Mouse (Mus musculus) heart, postnatal 10 days (tissue): ENCODE measurements around the gene Cdh26. TPM values are rescaled to one million over a fixed set of nuclear protein-coding genes. Genes with fewer than 3 reads are reported as not detected.

Experiments used
- DNase-seq, 2 experiments: peaks; one replicate each; pipeline ENCODE4 v3.0.0; 2021
- intact Hi-C: fragments of 180-260 bp; cut with DNase I; formaldehyde crosslinking; loops from one replicate; pipeline ENCODE4 v1.15.1; 2025
- total RNA-seq, 2 experiments: library from RNA; stranded (reverse); gene quantifications; 2 replicates each; pipeline ENCODE4 v1.2.3; 2021

The Cdh26 gene
- total RNA-seq = under 1 TPM; 0.32 to 0.60 TPM

DNA sequence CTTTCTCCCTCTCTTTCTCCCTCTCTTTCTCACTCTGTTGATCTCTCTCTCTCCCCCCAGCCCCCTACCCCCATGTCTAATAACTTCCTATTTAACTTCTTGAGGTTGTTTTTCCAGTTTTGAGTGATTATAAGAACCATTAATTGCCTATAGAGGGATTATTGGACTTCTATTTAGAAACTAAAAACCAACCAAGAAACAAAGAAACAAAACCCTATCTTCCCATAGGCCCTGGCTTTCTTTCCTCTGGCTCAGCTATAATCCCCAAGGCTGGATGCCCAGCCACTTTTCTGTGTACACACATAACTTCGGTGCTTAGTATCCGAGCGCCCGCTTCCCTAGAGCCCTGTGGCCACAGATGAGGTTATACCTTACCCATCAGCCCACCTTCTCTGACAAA lies at the start of gene Cdh26:
Gene Cdh26, plus strand, starts transcription at position 301 of the 400 bp plus-strand sequence.
- intact Hi-C loops = no loop called here
- no peak for DNase-seq

DNA sequence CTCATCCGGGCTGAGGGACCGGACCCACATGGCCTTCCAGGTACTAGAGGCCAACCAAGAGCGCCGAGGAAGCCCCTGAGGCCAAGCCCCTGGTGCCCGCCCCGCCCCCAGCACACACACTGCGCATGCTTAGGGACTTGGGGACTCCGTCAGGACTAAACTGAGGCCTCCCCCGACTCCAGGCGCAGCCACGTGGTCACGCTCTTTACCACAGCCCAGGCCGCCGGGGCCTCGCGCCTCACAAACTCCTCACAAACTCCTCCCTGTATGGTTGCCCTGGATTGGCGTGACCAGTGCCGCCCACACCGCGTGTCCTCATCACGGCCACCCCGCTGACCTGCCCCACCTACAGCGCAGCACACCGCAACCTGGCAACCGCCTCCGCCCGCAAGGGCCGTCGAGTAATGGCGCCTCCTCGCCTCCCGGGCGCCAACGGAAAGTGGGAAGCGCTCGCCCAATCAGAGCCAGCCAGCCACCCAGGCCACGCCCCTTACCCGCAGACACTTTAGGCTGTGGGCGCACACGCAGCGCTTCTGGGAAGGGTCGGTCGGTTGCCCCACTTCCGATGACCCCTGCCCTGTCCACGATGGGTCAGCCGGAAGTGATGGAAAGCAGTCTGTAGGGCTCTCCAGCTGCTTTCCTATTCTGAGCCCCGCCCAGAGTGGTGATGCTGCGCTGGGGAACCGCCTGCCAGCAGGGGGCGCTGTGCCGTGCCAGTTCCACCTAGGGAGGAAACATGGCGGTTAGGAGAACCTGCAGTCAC lies 23.1 kb upstream of the Cdh26 start, which contains the start of gene Sycp2:
Gene Sycp2, minus strand, starts transcription at position 633 of the 763 bp plus-strand sequence.
- no peak for DNase-seq
- intact Hi-C loops = no loop called here

DNA sequence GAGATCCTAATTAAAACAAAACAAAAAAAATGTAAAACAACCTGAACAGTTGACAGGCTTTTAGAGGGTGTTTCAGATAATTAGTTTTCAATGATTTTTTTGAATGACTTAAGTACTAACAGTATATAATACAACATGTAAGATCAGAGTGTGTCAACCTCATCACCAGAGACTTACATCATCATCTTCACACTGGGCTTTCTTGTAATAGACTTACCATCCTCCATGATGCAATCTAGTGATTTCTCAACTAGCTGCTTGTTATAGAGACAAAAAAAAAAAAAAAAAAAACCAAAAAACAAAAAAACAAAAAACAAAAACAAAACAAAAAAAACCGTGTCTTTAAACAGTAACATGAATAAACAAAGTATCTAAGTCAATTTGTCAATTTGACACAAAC lies 21.3 kb upstream of the Cdh26 start:
- intact Hi-C loops = no loop called here
- no peak for DNase-seq

DNA sequence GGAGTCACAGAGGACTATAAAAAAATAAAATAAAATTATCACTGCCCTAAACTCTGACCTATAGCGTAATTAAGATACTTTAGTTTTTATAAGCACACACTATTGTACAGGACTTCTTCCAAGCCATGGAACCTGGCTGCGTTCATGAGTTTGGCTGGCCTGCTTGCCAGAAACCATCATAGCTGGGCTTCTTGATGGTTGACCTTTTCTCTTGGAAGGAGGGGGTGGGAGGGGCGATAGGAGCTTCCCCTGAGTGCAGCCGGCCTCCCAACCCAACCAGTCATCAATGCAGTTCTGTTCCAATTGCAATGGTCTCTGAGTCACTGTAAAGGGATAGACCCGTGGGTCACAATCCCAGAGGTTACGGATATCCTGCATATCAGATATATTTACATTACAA lies 20.0 kb upstream of the Cdh26 start:
- DNase-seq = no peak
- intact Hi-C loops = no loop called here

DNA sequence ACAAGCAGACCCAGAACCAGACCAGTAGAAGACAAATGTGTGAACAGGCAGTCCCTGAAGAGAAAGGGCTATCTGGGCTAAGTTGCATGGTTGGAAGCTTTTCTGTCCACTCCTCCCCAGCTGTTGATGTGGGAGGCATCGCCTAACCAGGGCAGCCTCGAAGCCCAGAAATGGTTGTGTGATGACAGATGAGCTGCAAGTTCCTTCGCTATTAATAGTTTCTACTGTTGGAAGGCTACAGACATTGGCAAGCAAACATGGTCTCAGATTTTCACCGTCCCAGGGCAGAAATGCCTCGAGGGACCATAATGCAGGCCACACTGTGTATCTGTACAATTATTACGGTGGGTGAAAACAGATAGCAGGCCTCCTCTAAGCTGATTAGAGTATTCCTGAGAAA lies 17.7 kb upstream of the Cdh26 start:
- DNase-seq = peak; percentile 82 to 86
- intact Hi-C loops = no loop called here

DNA sequence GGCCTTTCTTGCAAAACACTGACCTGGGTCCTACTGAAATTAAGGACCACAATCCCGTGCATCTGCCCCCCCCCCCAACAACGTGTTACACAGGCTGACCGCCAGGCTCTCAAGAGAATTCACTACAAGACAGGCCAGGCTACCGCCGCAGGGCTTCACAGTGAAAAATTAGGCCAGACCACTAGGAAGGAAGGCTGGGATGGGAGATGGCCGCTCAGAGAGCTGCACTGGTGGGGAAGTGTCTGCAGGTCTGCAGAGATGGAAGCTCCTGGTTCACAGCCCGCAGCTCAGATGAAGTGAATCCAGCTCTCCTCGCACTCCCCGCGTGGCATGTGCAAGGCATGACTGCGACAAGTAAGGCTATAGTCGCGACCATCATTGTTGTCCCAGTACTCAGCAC lies 17.2 kb upstream of the Cdh26 start:
- intact Hi-C loops = no loop called here
- DNase-seq = peak in 1 of 2 experiments; percentile 48

DNA sequence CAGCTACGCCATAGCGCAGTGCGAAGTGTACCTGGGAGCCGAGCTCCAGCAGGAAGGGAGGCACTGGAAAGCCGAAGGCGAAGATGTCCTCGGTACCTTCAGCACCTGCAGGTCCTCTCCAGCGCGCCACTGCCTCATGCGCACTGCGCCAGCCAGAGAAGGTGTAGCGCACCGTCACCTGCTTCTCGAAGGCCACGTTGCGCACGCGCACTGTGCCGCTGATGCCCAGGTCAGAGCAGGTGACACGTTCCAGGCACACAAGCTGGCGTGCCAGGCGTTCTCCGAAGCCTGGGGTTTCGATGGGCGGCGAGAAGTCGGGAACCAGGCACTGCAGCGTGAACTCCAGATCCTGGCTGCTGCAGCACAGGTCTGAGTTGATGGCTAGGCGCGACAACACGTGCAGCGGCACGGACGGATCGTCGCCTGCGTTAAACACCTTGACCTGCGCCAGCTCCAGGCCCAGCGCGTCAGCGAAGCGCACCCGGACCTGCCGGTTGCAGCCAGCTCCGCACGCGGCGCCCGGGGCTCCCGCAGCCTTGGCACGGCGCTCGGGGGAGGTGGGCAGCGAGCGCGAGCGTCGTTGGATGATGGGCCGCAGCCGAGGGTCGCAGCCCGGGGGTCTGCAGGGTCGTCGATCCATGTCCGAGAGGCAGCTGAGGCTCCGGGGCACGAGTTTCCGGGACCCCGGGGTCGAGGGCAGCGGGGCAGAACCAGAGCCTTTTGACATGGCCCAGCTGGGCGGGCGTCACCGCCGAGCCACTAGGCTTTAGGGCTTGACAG lies 16.7 kb upstream of the Cdh26 start:
- intact Hi-C loops = no loop called here

DNA sequence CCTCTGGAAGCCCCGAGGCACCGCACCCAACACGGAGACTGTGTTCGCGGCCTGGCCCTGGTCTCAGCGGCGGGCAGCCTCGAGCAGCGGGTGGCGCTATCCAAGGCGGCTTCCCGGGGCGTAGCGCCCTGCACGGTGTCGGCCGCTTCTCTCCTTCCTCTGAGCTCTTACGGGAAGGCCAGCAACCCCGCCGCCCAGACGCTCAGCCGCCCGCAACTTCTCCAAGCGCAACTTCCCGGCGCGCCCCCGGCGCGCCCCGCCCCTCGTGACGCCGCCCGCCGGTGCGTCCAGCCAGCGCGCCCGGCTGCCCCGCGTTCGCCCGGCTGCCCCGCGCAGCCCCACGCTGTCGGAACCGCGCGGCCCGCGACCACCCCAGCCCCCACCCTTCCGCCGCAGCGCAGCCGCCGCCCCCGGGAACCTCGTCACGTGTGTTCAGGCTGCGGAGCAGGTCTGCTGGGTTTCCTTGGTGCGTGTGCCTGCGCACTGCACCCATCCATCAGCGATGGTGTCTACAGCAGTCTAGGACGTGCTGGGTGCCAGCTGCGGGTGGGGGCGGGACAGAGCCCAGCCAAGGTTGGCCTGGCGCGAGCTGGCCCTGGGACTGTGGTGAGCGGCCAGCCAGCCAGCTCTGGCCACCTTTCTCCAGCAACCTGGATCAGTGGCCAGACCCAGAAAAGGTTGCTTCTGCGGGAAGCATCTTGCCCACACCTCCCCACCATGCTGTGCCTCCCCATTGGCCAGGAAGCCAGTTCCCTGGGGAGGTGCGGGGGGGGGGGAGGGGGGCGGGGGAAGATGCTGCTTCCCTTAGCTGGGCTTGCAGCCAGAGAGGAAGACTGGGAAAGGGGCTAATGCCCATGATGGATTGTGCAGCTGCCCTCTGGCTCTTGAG lies 15.8 kb upstream of the Cdh26 start, which contains the start of the genes Ppp1r3d and Fam217b:
Gene Ppp1r3d, minus strand, starts transcription at position 212 of the 889 bp plus-strand sequence.
Gene Fam217b, plus strand, starts transcription at position 264 of the 889 bp plus-strand sequence.
- peak; percentile 65 to 70 for DNase-seq
- intact Hi-C loops = no loop called here

More for the DNA sequence above, 16.7 kb upstream of the Cdh26 start:
- peak; percentile 69 to 70 for DNase-seq

DNA sequence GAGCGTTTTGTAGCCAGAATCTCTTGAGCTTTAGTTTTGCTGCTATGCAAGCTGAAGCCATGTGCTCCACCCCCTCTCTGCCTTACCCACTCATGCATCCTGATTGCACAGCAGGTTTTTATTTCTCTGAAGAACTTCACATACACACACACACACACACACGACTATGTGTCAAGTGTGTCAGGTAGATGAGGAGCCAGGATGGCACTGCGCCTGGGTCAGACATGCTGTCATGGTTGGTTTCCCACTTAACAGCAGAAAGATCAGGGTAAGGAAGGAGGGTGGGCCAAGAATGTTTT lies 15.2 kb upstream of the Cdh26 start:
- no peak for DNase-seq
- intact Hi-C loops = no loop called here

DNA sequence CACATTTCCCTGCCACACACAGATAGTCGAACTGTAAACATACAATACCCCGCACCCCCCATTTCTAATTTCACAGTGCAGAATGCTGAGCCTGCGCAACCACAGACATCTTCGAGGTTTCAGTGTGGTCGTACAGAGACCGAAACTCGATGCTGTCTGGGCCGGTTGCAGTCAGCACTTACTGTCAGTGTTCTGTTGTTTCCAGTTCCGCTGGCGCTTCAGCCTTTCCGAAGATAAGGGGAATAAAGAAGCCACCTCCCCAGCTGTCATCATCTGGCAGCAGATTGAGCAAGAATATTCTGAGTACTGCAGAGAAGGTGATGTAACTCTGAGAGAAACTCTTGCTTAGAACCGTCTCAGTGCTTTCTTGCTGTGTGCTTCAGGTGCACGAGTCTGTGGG lies 13.9 kb upstream of the Cdh26 start:
- DNase-seq = peak; percentile 46 to 55
- intact Hi-C loops = no loop called here

DNA sequence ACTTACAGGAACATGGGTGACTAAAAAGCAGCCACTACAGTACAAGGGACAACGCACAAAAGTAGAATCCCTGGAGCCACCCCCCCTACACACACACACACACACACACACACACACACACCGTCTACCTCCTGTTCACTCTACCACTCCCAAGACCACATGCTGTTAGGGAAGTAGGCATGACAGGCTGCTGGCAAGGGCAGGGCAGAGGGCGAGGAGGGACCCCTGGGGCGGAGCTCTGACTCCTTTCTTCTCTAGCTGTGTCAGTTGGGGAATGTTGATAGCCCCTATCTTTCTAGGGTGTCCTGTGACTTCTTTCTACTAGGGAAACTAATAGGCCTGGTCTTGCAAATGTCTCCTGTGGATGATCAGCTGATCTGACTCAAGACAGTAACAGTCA lies 13.4 kb upstream of the Cdh26 start:
- DNase-seq = peak in 1 of 2 experiments; percentile 40
- intact Hi-C loops = no loop called here

DNA sequence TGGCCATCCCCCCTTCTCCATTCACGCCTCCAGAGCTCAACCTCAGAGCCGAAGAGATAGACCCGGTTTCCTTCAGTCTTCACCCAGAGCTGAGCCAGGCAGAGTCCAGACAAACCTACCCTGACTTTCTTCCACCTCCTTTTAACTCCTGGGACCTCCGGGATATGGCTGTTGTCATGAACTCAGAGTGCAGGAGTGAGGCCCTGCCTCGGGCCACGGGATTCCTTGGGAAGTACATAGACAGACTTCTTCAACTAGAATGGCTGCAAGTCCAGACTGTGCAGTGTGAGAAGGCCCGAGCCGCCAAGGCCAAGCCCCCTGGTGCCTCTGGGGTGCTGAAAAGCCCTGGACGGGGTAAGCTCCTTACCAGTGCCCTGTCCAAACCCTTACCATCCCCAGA lies 9.8 kb upstream of the Cdh26 start:
- intact Hi-C loops = no loop called here
- no peak for DNase-seq

DNA sequence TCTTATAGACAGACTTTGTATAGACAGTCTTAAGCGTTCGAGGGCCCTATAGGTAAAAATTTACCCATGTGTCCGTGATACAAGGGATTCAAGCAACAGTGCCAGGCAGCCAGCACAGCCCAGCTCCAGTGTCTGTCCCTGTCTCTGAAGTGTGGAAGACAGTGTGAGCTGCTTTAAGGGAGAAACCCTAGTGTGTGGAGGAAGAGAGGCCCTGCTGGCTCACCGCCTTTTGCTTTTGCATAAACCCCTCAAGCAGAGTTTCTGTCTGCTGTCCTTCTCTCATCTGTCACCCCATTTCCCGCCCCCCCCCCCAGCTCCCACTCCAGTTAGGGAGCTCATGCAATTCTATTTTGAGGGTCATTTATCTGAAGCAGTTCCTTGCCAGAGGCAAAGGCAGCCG lies 8.7 kb upstream of the Cdh26 start:
- intact Hi-C loops = no loop called here
- no peak for DNase-seq

DNA sequence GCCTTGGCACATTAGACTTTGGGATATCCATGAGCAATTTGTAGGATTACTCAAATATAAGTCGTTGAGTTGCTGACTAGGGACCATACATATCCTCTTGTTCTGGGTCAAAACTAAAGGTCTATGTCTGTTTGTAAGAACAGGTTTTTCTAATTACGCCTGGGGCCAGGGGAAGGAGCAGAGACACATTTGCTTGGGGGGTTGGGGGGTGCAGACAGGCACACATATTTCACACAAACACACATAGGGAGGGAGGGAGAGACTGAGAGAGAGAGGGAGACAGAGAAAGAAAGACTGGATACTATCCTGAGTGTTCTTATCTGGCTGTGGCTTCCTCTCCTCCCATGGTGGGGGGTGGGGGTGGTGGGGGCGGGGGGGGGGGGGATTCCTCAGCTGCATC lies 8.1 kb upstream of the Cdh26 start:
- no peak for DNase-seq
- intact Hi-C loops = no loop called here

DNA sequence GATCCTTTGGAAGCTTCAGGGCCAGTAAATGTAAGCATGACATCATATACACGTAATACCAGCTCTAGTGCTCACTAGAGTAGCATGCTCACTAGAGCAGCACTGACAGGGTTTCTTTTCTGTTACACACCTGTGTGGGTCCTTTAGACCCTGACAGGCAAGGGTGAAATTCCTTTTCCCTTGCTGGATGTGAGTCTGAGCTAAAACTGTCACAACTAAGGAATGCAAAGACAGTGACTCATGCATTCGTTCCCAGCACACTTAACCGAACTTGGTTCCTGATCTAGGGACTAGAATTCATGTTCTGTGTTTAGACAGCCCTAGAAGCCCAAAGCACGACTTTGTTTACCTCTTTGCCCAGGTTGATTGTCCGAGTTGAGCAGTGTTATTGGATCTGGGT lies 7.1 kb upstream of the Cdh26 start:
- intact Hi-C loops = no loop called here

DNA sequence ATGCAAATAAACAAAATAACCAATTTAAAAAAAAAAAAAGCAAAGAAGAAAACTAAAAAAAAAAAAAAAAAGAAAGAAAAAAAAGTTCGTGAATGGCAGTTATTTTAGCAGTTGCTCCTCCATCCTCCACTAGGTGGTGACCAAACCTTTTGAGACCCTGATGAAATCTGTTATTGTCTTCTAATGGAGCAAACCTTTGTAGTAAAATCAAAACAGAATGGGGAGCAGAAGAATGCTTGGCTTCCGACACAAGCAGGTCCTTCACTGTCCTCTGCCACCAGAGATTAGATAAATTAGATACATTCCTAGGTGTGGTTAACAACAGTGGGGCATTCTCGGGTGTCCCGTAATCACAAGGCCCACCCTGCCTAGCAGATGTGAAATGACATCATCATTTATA lies 4.1 kb upstream of the Cdh26 start:
- intact Hi-C loops = loop anchor here (1.0 to 5.0 kb wide), 5 partner anchors 66 to 239 kb away; no protein-coding TSS in a partner anchor
- peak; percentile 42 to 65 for DNase-seq

More for the DNA sequence above, 7.1 kb upstream of the Cdh26 start:
- DNase-seq = no peak

DNA sequence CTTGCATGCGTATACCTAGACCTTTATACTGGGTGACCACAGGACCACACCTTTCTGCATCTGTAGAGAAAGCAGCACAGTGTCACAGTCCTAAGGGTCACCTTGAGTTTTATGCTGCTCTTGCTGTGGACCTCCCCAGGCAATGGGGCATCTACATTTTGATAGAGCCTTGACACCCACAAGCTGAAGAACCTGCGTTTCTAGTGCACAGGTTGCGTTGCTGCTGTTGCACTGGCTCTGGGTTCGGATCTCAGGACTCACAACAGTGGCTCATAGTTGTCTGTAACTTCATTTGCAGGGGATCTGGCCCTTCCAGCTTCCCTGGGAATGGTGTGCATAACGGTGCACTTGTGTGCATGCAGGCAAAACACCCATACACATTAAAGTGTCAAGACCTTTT lies 3.1 kb upstream of the Cdh26 start:
- intact Hi-C loops = loop anchor here (2.0 to 5.0 kb wide), 4 partner anchors 65 to 150 kb away; no protein-coding TSS in a partner anchor
- no peak for DNase-seq

DNA sequence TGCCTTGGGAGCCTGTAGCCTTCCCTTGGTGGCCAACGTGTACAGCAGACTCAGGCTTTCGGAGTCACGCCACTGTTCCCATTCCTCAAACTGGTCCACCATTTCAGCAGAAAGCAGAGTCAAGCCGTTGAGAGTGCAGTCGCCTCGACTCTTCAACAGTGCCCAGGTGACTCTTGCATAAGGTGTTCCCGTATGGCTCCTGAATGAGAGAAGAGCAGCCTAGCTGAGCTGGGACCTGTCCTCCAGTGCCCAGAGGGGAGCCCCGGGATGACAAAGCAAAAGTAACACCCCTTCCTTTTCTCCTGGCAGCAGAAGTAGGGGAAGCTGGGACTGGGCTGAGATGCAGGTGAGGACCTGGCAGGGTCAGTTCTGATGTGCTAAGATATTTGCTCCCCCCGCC lies 2.1 kb upstream of the Cdh26 start:
- no peak for DNase-seq
- intact Hi-C loops = loop anchor here (5.0 kb wide), 3 partner anchors 64 to 149 kb away; no protein-coding TSS in a partner anchor

DNA sequence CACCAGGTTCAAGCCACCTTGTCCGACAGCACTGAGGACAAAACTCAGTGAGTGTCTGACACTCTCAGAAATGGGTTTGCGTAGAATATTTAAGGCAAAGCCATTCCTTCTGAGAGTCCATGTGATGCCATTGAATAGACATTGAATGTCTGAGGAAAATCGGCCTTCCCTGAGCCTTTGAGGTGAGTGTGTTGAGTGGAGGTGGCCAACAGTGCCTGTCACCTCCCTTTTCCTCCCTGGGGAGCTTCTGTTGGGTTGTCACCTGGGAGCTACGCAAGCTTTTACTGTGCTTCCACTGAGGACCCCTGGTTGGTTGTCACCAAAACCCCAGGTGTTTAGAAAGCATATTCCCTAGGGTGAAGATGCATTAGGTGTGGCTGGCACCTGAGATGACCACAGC lies 1.7 kb upstream of the Cdh26 start:
- DNase-seq = no peak
- intact Hi-C loops = loop anchor here (5.0 kb wide), 3 partner anchors 64 to 149 kb away; no protein-coding TSS in a partner anchor

DNA sequence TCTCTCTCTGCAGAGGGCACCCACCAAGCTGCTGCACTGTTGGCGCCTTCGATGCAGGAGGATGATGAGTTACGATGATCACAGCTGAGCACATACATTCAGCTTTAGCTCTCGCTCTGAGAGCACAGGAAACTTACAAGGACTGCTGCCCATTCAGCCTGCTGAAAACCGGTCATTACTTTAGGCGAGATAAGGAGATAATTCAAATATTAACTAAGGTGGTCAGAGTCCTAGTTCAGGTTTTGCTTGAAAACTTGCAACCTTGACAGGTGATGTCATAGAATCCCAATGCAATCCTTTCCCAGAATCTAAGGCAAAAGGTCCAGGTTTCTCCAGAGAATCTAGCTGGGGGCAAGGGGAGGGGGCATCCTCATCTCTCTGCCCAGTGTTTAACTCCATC lies 905 bp upstream of the Cdh26 start:
- intact Hi-C loops = loop anchor here (5.0 kb wide), 3 partner anchors 63 to 148 kb away; no protein-coding TSS in a partner anchor
- no peak for DNase-seq

DNA sequence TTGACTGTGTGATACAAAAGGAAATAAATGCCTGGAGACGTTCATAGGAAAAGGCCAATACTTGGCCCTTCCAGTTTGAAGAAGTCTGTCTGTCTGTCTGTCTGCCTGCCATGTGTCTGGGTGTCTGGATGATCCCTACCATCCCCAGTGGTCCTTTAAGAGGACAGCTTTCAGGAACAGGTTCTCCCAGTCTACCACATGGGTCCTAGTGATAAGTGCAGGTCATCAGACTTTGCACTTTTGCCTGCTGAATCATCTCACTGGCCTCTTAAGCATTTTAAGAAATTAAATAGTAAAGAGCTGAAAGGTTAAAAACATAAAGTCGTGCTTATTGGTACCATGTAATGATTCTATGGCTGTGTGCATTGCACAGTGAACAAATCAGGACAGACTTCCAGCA lies 3.2 kb downstream of the Cdh26 start:
- DNase-seq = no peak
- intact Hi-C loops = no loop called here
